Mouse (Mus musculus) thymus, postnatal 0 days (tissue): Measurements from ENCODE around the gene Napa. TPM values are rescaled to one million over a fixed set of nuclear protein-coding genes. Genes with fewer than 3 reads are reported as not detected.
A peak's percentile ranks its signal among the peaks of the same experiment; 100 is the strongest.

ENCODE experiments used
- DNase-seq: peaks from one replicate; pipeline ENCODE4 v3.0.0-alpha.2; 2015; ENCODE audit warnings: low spot score
- polyA plus RNA-seq: library from polyadenylated mRNA; unstranded; fragments of >200 nt; fragmentation: Nextera tagmentation; extraction: Ambion mirVana; gene quantifications from 2 replicates; pipeline ENCODE4 v1.2.1, GENCODE M21; 2015

Napa gene
- polyA plus RNA-seq, 1 experiment from 2014 or later: 172 TPM

- DNase-seq: no peak
These were observed 32.8 kb downstream of the Napa start for GRCm38 (mm10) chr7:16130956-16131634.

GRCm38 (mm10) chr7:16132161-16132581, 33.9 kb downstream of the Napa start:
- DNase-seq: no peak

GRCm38 (mm10) chr7:16132926-16133325, 34.7 kb downstream of the Napa start:
- DNase-seq: no peak

- DNase-seq: no peak
These were observed 35.4 kb downstream of the Napa start for GRCm38 (mm10) chr7:16133691-16134090.

GRCm38 (mm10) chr7:16134951-16135392, 36.7 kb downstream of the Napa start:
- no peak for DNase-seq

GRCm38 (mm10) chr7:16146489-16147410, 48.5 kb downstream of the Napa start:
- DNase-seq: no peak

- peak; percentile 40 for DNase-seq
These were observed 49.4 kb downstream of the Napa start for GRCm38 (mm10) chr7:16147643-16148042.

- DNase-seq: no peak
These were observed 51.0 kb downstream of the Napa start for GRCm38 (mm10) chr7:16149241-16149640.

GRCm38 (mm10) chr7:16150191-16151145, 52.2 kb downstream of the Napa start:
- no peak for DNase-seq

GRCm38 (mm10) chr7:16153522-16153921, 55.3 kb downstream of the Napa start:
- DNase-seq: peak; percentile 63

- no peak for DNase-seq
These were observed 57.0 kb downstream of the Napa start for GRCm38 (mm10) chr7:16155132-16155872.

GRCm38 (mm10) chr7:16156105-16156714, 58.0 kb downstream of the Napa start:
- DNase-seq: no peak

GRCm38 (mm10) chr7:16158735-16159134, 60.5 kb downstream of the Napa start:
- no peak for DNase-seq

- DNase-seq: no peak
These were observed 62.4 kb downstream of the Napa start for GRCm38 (mm10) chr7:16160702-16161101.

GRCm38 (mm10) chr7:16161302-16161701, 63.0 kb downstream of the Napa start:
- no peak for DNase-seq

- DNase-seq: no peak
These were observed 63.8 kb downstream of the Napa start for GRCm38 (mm10) chr7:16162036-16162435.
